Mouse (Mus musculus): ENCODE measurements at regions not wholly inside any gene's neighbourhood (a gene's known extent, or its start where the extent isn't known, plus 50 kb on each side); places are given as distances from the start of the nearest gene placed in this dataset.

DNA sequence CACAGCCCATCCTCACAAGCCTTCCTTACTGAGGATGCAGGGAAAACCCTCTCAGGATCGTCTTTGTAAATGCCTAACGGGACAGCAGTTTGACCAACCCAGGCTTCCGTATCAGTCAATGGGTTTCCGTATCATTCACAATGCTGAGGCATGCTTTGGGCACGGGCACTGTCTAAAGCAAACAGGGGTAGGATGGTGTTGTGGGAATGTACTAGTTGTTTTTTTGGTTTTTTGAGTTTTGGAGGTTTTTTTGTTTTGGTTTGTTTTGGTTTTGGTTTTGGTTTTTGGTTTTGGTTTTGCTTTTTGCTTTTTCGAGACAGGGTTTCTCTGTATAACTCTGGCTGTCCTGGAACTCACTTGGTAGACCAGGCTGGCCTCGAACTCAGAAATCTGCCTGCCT is 409.0 kb downstream of the Sox9 start:
- DNase-seq, result no peak
- no peaks in the 10 kb centered on the region for H3K36me3 ChIP-seq (ENCODE audit: control insufficient read depth, insufficient read depth, low read length)
- no peaks in the 10 kb centered on the region for H3K79me2 ChIP-seq (replicated peaks; ENCODE audit: control insufficient read depth, insufficient read depth, low read length)
- WGBS, result 89% methylated on average over 7 of the region's 7 CpGs
- no peaks in the 10 kb centered on the region for H3K4me1 ChIP-seq (ENCODE audit: control insufficient read depth, insufficient read depth, low read length)
- no peak overlapping the region for H3K4me3 ChIP-seq
- intact Hi-C loops (cut with DNase I), result no loop called here
- H3K27ac ChIP-seq, result no peak overlapping the region
- no peak for TF ChIP-seq POLR2A (IDR thresholded peaks at IDR 0.05; ENCODE audit: insufficient read depth, low read depth, low read length)
- no peak for TF ChIP-seq EP300 (IDR thresholded peaks at IDR 0.05; ENCODE audit: insufficient read depth, low read depth, low read length)
- TF ChIP-seq CTCF (IDR thresholded peaks at IDR 0.05), result no peak
- no peak overlapping the region for H3K9ac ChIP-seq (ENCODE audit: low read depth, low read length)
- H3K27me3 ChIP-seq (ENCODE audit: control insufficient read depth, insufficient read depth, low read length), result no peaks in the 10 kb centered on the region

DNA sequence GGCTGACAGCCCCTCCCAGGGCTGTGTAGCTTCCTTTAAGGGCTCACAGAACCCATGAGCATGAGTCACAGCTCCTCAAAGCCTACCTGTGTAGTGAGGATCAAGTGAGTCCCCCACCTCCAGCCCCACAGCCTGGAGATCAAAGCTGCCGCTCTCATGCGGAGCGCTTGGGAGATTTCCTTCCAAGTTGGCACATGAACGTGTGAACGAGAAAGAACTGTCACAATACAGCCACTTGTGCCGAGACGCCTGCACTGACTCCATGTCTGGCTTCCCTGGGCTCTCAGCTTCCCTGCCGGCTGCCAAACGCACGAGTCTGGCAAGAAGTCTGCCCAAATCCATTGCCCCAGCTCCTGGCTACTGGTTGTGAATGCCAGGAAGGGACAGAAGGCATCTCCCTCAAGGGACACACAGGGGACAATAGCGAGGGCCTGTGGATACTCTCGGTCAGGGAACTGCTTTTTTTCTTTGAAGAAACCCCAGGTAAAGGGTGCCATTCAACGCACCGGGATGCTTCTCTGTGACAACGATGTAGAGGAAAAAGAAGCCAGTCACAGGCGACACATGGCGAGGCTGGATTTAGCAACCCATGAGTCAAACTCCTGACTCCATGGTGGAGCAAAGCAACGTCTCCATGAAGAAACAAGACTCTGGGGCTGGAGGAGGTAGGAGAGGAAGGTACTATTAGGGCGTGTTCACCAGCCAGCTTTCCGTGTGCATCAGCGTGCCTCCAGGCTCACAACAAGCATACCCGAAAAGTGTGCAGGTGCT is 410.2 kb downstream of the Sox9 start:
- H3K36me3 ChIP-seq (ENCODE audit: control insufficient read depth, insufficient read depth, low read length), result no peaks in the 10 kb centered on the region
- 55% methylated on average over 22 of the region's 22 CpGs for WGBS
- H3K27ac ChIP-seq, result no peak overlapping the region
- intact Hi-C loops (cut with DNase I), result no loop called here
- H3K27me3 ChIP-seq (ENCODE audit: control insufficient read depth, insufficient read depth, low read length), result no peaks in the 10 kb centered on the region
- no peaks in the 10 kb centered on the region for H3K79me2 ChIP-seq (replicated peaks; ENCODE audit: control insufficient read depth, insufficient read depth, low read length)
- H3K9ac ChIP-seq (ENCODE audit: low read depth, low read length), result no peak overlapping the region
- DNase-seq, result peak in 1 of 2 experiments; percentile 28
- no peak overlapping the region for H3K4me3 ChIP-seq
- H3K4me1 ChIP-seq (ENCODE audit: control insufficient read depth, insufficient read depth, low read length), result no peaks in the 10 kb centered on the region
- TF ChIP-seq POLR2A (IDR thresholded peaks at IDR 0.05; ENCODE audit: insufficient read depth, low read depth, low read length) (no peak), EP300 (IDR thresholded peaks at IDR 0.05; ENCODE audit: insufficient read depth, low read depth, low read length) (no peak), CTCF (IDR thresholded peaks at IDR 0.05) (no peak)

DNA sequence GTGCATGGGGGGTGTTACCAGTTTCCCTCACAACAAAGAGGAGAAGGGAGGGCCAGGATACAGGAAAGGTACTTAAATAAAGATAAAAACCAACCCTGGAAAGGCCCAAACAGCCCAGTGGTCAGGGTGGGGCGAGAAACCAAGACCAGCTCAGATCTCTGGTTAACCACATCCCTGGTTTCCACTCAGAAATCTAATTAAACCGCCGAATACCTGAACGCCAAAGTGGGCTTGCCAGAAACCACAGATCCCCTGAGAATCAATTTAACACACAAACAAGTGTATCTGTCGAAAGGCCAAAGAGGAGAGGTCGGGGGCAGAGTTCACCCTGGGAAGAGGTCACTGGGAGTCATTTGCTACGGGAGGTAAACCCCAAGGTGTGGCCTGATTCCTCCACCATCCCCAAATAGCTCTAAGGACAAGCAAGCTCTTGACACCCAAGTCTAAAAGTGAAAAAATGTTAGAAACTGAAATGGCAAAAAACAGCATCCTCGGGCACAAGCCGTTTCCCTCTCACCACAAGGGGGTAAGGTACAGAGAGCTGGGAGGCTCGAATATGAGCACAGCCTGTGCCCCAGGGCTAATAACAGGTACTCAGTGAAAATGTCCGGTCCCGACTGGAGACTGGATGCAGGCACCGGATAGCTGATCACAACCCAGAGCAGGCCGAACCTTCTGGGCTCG is 412.3 kb downstream of the Sox9 start:
- intact Hi-C loops (cut with DNase I), result no loop called here
- Histone ChIP-seq H3K27me3 (ENCODE audit: control insufficient read depth, insufficient read depth, low read length) (no peaks in the 10 kb centered on the region), H3K27ac (no peak overlapping the region), H3K9ac (ENCODE audit: low read depth, low read length) (no peak overlapping the region), H3K79me2 (replicated peaks; ENCODE audit: control insufficient read depth, insufficient read depth, low read length) (no peaks in the 10 kb centered on the region), H3K4me3 (no peak overlapping the region), H3K4me1 (ENCODE audit: control insufficient read depth, insufficient read depth, low read length) (no peaks in the 10 kb centered on the region), H3K36me3 (ENCODE audit: control insufficient read depth, insufficient read depth, low read length) (no peaks in the 10 kb centered on the region)
- no peak for TF ChIP-seq CTCF (IDR thresholded peaks at IDR 0.05)
- no peak for TF ChIP-seq POLR2A (IDR thresholded peaks at IDR 0.05; ENCODE audit: insufficient read depth, low read depth, low read length)
- TF ChIP-seq EP300 (IDR thresholded peaks at IDR 0.05; ENCODE audit: insufficient read depth, low read depth, low read length), result no peak
- 83% methylated on average over 15 of the region's 15 CpGs for WGBS
- no peak for DNase-seq
